Mouse (Mus musculus): ENCODE measurements around the gene Tgtp1.
"Not testable (repeated sequence)": the region's sequence is repeated elsewhere in the genome, so short reads cannot be mapped to it uniquely, and the experiment has no call there.

DNA sequence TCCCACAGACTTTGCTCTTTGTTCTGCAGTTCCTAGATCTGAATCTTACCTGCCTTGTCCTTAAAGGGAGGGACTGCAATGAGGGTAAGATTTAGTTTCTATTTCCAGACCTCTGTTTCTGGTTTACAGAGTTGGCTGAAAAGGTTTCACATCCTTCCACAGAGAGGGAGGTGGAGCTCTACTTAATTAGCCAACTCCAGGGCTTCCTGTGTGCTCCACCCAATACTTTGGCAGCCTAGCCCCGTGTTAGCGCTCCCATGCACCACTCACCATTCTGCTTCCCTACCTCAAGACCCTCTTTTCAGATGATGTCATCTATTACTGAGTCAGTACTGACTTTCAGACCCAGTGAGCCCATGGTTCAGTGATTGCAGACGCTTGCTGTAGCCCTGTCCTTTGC, 14.7 kb downstream of the Tgtp1 start, which contains the start of gene 9930111J21Rik1:
- TF ChIP-seq GABPA (IDR thresholded peaks at IDR 0.05; ENCODE audit: insufficient replicate concordance, low read depth, low read length); SIN3A (IDR thresholded peaks at IDR 0.05; ENCODE audit: low read length); ELF1 (IDR thresholded peaks at IDR 0.05; ENCODE audit: low read depth, low read length); MYC (IDR thresholded peaks at IDR 0.05; ENCODE audit: low read depth, low read length); CTCF (conservative IDR thresholded peaks at IDR 0.05 in 1 of 2, IDR thresholded peaks at IDR 0.05 in 1 of 2; ENCODE audit: low read depth in 2 of 2, low read length in 2 of 2); EP300 (IDR thresholded peaks at IDR 0.05; ENCODE audit: low read length); E2F4 (IDR thresholded peaks at IDR 0.05; ENCODE audit: insufficient replicate concordance, low read depth, low read length); BHLHE40 (IDR thresholded peaks at IDR 0.05; ENCODE audit: low read depth, low read length); POLR2A (IDR thresholded peaks at IDR 0.05; ENCODE audit: low read depth, low read length); MAFK (IDR thresholded peaks at IDR 0.05; ENCODE audit: insufficient replicate concordance, low read length): not testable (repeated sequence)
